Mouse (Mus musculus) urinary bladder, postnatal 14 days (tissue): Measurements from ENCODE around the gene Eri3.

ENCODE experiments used
- DNase-seq: peaks from one replicate; pipeline ENCODE4 v3.0.0; 2021; ENCODE audit warnings: low spot score

Gene Eri3

DNA sequence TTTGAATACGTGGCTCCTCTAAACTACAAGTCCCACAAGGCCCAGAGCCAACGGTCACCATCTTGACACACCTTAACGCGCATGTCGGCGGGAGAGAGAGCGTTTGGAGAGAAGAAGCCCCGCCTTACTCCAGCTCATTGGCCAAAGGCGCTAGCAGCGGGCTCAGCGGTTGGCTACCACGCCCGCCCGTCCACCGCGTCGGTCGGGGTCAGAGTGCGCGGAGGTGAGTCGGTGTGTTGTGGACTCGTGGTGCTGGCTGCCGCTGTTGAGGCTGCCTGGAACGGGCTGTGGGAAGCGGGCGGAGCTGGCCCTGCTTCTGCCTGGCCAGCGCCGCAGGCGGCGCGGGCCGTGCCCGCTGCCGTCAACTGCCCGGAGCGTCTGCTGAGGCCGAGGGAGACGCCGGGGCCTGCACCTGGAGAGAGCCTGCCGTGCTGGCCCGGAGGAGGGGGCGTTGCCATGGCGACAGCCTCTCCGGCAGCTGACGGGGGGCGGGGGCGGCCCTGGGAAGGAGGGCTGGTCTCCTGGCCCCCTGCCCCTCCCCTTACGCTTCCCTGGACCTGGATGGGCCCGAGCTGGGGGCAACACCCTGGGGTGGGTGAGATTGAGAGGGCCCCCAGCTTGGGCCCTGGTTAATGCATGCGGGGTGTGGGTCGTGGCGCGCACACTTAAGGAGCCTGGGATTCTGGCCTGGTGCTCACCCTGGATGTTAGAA lies at the start of gene Eri3:
TSS of gene Eri3 (plus strand) at position 226 of the 712 bp plus-strand sequence.
- peak; percentile 98 for DNase-seq

GRCm38 (mm10) chr4:117518246-117518645 lies 31.9 kb upstream of the Eri3 start:
- no peak for DNase-seq

DNA sequence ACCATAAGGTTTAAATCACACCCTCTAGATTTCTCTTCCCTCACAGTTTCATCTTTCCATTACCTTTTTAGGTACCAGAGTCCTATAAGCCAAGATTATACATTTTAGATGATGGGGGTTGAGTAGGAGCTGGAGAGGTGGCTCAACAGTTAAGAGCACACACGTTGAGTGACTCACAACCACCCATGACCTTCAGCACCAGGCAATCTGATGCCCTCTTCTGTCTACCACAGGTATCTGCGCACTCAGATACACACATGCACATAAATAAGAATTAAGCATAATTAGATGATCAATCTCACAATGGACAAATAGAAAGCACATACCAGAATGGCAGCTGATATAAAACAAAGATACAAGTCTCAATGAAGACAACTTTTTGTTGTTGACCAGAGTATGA lies 28.8 kb upstream of the Eri3 start:
- no peak for DNase-seq

DNA sequence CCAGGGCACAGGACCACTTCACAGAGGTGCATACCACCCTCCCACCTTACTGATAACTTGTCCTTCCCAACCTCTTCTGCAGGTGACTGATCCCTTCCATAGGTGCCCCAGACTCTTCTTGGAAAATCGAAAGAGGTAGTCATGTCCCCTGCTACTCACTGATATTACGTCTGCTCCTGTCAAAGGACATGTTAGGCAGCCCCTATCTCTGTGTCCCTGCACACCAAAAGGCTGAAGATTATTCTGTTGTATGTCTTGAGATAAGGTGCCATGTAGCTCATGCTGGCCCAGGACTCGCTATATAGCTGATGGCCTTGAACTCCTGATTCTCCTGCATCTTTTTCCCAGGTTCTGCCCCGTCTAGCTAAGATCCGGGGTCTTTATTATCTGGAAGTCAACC lies 24.2 kb upstream of the Eri3 start:
- no peak for DNase-seq

GRCm38 (mm10) chr4:117527116-117527899 lies 22.9 kb upstream of the Eri3 start:
- no peak for DNase-seq

GRCm38 (mm10) chr4:117527952-117528351 lies 22.2 kb upstream of the Eri3 start:
- peak; percentile 65 for DNase-seq

GRCm38 (mm10) chr4:117529843-117530242 lies 20.3 kb upstream of the Eri3 start:
- no peak for DNase-seq

- DNase-seq, result no peak
These were observed 14.5 kb upstream of the Eri3 start for GRCm38 (mm10) chr4:117535496-117536200.

GRCm38 (mm10) chr4:117537002-117537401 lies 13.2 kb upstream of the Eri3 start:
- no peak for DNase-seq

DNA sequence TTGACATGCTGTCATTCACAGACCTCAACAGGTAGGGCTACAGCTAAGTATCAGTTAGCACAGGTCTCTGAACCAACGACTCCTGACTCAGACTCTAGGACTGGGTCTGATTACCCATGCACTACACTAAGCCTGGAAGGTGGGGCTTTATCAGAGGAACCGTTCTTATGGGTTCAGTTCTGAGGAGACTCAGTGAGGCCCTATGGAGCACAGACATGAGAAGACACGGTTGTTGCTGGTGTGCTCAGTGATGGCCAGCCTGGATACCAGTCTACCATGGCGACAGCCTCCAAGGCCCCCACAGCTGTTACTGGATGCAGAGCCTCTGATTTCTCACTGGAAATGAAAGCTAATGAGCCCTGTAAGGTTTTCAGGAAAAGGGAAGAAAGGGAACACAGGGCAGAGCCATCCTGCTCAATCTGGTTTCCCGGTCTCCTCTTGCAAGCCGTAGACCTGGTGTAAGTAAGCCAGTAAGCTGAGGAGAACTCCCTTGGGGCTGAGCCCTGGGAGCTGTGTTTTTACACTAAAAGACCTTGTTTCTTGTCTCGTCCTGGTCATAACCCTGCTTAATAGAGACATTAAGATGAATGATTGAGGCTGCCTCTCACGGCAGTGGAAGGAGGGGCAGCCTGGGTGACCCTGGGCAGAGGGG lies 10.7 kb upstream of the Eri3 start:
- DNase-seq, result no peak

DNA sequence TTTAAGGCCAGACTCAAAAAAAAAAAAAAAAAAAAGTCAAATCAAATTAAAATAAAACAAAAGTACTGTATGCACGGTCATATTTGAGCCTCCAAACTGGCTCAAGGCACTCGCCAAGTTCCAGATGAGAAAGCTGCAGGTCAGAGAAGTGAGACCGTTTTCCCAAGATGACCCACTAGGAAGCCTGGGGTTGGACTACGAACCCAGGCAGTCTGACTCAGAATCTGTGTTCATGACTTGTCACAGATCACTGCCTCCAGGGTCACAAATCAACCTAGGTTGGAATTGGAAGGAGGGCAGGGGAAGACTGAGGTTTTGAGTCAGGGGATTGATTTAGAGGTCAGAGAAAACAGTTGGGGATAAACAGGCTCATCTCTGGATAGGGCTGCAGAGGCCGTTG lies 9.6 kb upstream of the Eri3 start:
- DNase-seq, result no peak

GRCm38 (mm10) chr4:117545448-117545847 lies 4.7 kb upstream of the Eri3 start:
- DNase-seq, result no peak

- DNase-seq, result no peak
These were observed 3.5 kb upstream of the Eri3 start for GRCm38 (mm10) chr4:117546616-117547015.

DNA sequence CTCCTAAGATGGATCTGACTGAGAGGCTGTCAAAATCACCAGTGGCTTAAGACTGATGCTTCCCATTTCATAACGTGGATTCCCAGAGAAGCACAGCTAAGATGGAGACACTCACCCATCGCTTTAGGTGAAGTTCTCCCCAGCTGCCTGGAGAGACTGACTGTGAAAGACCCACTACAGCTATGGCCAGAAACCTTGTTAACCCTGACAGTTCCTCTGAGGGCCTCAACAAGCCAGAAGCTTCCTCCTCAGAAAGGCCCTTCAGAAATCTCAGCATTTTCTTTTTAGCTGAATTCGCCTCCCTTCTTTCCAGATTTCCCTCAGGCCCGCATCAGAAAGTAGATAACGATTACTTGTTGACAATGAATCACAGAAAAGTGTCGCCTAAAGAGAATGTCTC lies 589 bp upstream of the Eri3 start:
- no peak for DNase-seq

DNA sequence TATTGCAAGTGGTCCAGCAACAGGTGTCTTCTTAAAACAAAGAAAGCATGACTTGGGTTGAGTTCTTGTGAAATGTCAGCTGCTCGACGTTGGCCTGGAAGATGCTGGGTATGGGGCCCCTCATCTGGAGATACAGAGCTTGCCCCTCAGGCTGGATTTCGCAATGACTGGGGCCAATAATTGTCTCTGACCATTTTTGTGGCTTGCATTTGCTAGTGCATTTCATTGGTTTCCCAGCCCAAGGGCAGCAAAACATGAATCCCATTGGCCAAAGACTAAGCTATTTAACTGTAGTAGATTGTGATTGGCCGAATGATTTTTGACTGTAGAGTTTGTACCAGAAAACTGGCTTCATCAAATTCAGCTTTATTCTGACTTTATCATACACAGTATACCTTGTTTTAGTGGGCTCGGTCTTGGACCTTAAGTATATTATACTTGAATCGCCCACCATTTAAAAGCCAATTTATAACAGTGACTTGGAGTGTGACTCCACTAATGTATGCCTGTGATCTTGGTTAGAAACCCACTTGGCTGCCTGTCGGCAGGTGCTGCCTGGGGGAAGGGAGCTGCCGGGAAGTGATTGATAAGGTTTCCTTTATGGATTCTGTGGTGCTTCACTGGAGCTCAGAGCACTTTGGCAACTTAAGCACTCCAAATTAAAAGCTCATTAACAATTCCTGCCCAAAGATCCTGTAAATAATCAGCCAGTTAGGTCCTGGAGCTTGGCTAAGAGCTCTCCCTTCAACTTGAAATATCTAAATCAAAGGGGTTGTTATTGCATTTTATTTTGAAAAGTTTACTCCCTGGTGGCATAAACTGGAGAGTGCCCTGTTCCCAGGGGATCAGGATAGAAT lies 1.2 kb downstream of the Eri3 start:
- no peak for DNase-seq

- no peak for DNase-seq
These were observed 5.3 kb downstream of the Eri3 start for GRCm38 (mm10) chr4:117555495-117555894.

DNA sequence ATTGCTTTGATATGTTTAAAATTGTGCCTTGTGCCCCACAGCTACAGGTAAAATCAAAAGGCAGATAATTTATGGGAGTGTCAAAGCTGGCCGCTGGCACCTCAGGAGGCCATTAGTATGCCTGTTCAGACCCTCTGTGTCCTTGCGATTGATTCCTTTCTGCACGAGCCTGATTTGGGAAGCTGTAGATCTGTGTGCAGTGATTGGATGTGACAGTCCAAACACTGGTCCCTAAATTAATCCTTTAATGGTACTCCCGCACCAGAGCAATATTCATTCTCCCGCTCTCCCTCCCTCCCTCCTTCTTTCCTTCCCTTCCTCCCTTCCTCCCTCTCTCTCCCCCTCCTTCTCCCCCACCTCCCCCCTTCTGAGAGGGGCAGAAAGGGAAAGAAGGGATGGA lies 6.2 kb downstream of the Eri3 start:
- no peak for DNase-seq

DNA sequence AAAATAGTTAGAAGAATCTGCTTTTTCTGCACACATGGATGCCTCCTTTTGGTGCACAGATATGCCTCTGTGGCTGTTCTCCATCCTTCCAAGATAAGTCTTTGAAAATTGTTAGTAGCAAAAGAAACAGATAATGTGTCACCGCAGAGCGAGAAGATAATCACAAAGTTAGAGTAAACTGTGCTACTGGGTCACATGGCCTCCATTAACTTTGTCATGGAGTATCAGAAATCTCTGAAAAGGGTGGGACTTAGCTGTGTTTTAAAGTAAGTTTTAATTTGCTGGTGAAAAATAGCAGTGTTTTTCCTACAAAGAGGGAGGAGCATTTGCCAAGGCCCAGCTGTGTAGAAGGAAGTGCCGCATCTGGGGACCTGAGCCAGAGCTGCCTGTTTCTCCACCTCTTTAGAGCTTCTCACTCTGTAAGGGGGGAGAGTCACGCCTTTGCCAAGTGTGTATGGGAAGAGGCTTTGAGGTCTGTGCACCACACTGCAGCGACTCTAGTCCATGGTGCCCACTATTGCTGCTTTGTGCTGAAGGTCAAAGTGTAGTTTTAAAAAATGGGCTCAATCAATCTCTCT lies 7.0 kb downstream of the Eri3 start:
- DNase-seq, result no peak

DNA sequence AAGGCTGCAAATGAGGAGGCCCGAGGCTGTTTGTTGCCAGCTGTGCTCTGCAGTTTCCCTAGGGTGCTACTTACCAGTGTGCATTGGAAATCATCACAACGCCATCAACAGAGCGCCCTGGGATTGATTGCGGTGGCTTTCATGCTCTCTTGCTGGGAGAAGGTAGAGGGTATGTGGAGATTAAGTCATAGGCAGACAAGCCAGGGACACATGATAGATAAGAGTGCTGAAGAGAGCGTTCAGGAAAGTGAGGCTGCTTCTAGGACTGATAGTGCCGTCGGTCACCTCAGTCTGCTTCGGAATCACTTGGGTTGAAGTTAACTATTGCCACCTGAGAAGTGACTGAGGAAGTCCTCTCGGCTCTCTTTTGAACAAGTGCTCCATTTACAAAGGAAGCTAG lies 13.8 kb downstream of the Eri3 start:
- DNase-seq, result no peak

DNA sequence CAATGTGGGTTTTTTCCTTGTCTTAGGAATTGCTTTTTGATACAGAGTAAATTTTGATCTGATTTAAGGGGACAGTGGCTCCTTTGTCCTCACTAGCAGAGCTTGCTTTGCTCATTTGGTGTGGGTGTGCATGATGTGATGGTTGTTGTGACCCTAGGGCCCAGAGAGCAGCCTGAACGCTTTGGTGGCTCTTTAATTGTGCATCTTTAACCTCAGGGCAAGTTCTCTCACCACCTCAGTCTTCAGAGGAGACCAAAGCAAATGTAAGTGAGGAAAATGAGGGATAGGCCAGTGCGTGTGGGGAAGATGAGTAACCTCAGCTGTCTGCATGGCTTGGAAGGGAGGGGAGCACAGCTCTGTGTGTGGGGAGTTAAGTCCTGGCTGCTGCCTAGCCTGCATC lies 18.7 kb downstream of the Eri3 start:
- DNase-seq, result no peak

DNA sequence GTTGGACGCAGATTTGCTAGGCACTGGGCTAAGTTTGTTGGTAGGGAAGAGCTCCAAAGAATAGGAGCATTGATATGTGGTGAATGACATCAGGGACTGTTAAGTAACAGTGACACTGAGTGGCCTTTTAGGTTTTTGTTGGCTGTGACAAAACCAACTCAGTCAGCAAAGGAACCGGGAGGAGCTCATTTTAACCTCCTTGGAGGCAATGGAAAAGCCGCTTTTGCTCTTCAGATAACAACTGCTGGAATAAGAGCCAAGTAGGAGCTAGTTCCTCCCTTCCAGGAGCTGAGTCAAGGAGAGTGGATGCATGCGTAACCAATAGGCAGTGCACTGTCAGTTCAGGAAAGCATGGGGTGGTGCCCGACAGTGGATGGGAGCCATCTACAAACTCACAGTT lies 20.8 kb downstream of the Eri3 start:
- no peak for DNase-seq
